Mouse (Mus musculus) C2C12 (cell line): ENCODE results near the gene Camk1g. TPM values are rescaled to one million over a fixed set of nuclear protein-coding genes. Genes with fewer than 3 reads are reported as not detected.

Experiments
- H3K27me3 ChIP-seq: one replicate; pipeline ENCODE4 v1.6.1; 2011; ENCODE audit not compliant: control insufficient read depth, insufficient read depth, insufficient read length
- H3K36me3 ChIP-seq: one replicate; pipeline ENCODE4 v1.6.1; 2011; ENCODE audit not compliant: control insufficient read depth, insufficient read depth
- H3K4me3 ChIP-seq: one replicate; pipeline ENCODE4 v1.5.1; 2011; ENCODE audit warnings: mild to moderate bottlenecking, control low read depth; ENCODE audit not compliant: poor library complexity, insufficient read depth, severe bottlenecking
- H3K79me2 ChIP-seq: one replicate; pipeline ENCODE4 v1.6.1; 2011; ENCODE audit not compliant: control insufficient read depth, insufficient read depth
- H3K79me3 ChIP-seq: one replicate; pipeline ENCODE4 v1.6.1; 2011; ENCODE audit warnings: low read depth, control low read depth
- H3ac ChIP-seq: one replicate; pipeline ENCODE3; 2011; ENCODE audit warnings: low read depth; ENCODE audit not compliant: control insufficient read depth, insufficient read length
- CEBPB ChIP-seq: IDR thresholded peaks from one replicate; pipeline ENCODE4 v1.6.1; 2011; ENCODE audit warnings: low read depth, mild to moderate bottlenecking, control low read depth, moderate library complexity
- CTCF ChIP-seq: IDR thresholded peaks from one replicate; pipeline ENCODE4 v1.5.1; 2011; ENCODE audit not compliant: control insufficient read depth, insufficient read depth, insufficient read length
- FOSL1 ChIP-seq: IDR thresholded peaks from one replicate; pipeline ENCODE4 v1.8.0; 2011; ENCODE audit warnings: mild to moderate bottlenecking, low read length; ENCODE audit not compliant: poor library complexity, insufficient read depth, severe bottlenecking
- MAX ChIP-seq: IDR thresholded peaks from one replicate; pipeline ENCODE4 v1.6.1; 2011; ENCODE audit warnings: mild to moderate bottlenecking, control low read depth
- MYOD1 ChIP-seq: IDR thresholded peaks from one replicate; pipeline ENCODE4 v1.6.1; 2011; ENCODE audit warnings: low read depth; ENCODE audit not compliant: control insufficient read depth, insufficient read length
- MYOG ChIP-seq: IDR thresholded peaks from one replicate; pipeline ENCODE4 v1.6.1; 2011; ENCODE audit not compliant: control insufficient read depth, insufficient read length; ENCODE audit errors: extremely low read depth
- USF1 ChIP-seq: IDR thresholded peaks from one replicate; pipeline ENCODE4 v1.6.1; 2011; ENCODE audit warnings: low read depth, mild to moderate bottlenecking, control low read depth, moderate library complexity
- polyA plus RNA-seq: library from polyadenylated mRNA; unstranded; fragments of >200 nt; fragmentation: generic; extraction: Trizol; gene quantifications from one replicate; pipeline ENCODE4 v1.2.1, GENCODE M21; 2012; ENCODE audit warnings: missing spikeins

Gene Camk1g
- polyA plus RNA-seq, 1 experiment = 1.2 TPM

GRCm38 (mm10) chr1:193343853-193344252 is 26.2 kb downstream of the Camk1g start:
- no peak for TF ChIP-seq MYOD1
- TF ChIP-seq CTCF = no peak
- TF ChIP-seq CEBPB = no peak
- TF ChIP-seq USF1 = no peak
- no peak for TF ChIP-seq MAX
- TF ChIP-seq FOSL1 = no peak
- TF ChIP-seq MYOG = no peak
- no peaks in the 10 kb centered on the region for H3K79me3 ChIP-seq
- no peak overlapping the region for H3ac ChIP-seq
- no peaks in the 10 kb centered on the region for H3K27me3 ChIP-seq
- H3K79me2 ChIP-seq = no peaks in the 10 kb centered on the region
- peaks cover 10% of the 10 kb centered on the region for H3K36me3 ChIP-seq
- H3K4me3 ChIP-seq = no peak overlapping the region

DNA sequence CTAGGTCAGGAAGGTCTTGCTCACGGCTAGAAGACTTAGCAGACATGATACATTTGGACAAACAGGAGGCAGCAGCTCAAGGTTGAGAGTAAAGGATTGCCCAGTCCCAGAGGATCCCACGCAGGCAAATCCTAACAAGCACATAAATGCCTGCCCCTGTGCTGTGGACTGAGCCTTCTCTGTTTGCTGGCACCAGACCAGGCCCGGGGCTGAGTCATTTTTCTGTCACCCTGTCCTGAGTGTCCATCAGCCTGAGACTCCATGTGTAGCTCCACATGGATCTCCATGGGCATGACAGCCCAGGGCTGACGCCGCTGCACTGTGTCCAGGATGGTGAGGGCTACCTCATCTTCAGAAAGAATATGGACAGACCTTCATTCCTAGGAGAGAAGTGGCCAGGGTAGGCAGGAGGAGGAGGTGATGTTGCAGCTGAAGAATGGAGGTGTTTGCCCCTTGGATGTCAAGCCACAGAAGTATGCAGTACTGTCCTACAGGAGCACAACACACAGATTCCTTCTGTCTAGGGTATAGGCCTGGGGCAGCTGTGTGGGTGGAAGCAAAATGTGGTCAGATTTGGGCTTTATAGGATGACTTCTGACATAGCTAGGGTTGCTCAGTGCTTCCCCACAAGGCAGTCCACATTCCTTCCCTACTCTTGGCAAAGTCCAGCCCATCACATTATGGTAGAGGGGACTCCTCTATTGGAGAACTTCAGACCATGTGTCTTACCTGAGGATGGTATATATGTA is 27.7 kb downstream of the Camk1g start:
- Histone ChIP-seq H3K79me2 (no peaks in the 10 kb centered on the region), H3K36me3 (peaks cover 10% of the 10 kb centered on the region), H3K79me3 (no peaks in the 10 kb centered on the region), H3K4me3 (no peak overlapping the region), H3K27me3 (no peaks in the 10 kb centered on the region), H3ac (no peak overlapping the region)
- no peak for TF ChIP-seq MAX
- no peak for TF ChIP-seq MYOG
- no peak for TF ChIP-seq FOSL1
- TF ChIP-seq MYOD1 = no peak
- no peak for TF ChIP-seq USF1
- TF ChIP-seq CTCF = no peak
- no peak for TF ChIP-seq CEBPB

GRCm38 (mm10) chr1:193338363-193338995 is 31.6 kb downstream of the Camk1g start:
- H3K27me3 ChIP-seq = no peaks in the 10 kb centered on the region
- peaks cover 10% of the 10 kb centered on the region for H3K36me3 ChIP-seq
- H3ac ChIP-seq = peak overlapping the region; percentile 1
- no peaks in the 10 kb centered on the region for H3K79me2 ChIP-seq
- no peak for TF ChIP-seq CTCF
- TF ChIP-seq MYOD1 = peak; percentile 94
- TF ChIP-seq USF1 = no peak
- peak; percentile 2 for TF ChIP-seq MAX
- no peak overlapping the region for H3K4me3 ChIP-seq
- H3K79me3 ChIP-seq = no peaks in the 10 kb centered on the region

- Histone ChIP-seq H3K4me3 (no peak overlapping the region), H3K36me3 (peaks cover 5% of the 10 kb centered on the region), H3K27me3 (no peaks in the 10 kb centered on the region), H3ac (peak overlapping the region; percentile 36), H3K79me2 (no peaks in the 10 kb centered on the region), H3K79me3 (no peaks in the 10 kb centered on the region)
- no peak for TF ChIP-seq CEBPB
Measured at GRCm38 (mm10) chr1:193337787-193338310, 32.2 kb downstream of the Camk1g start.

- Histone ChIP-seq H3K79me3 (no peaks in the 10 kb centered on the region), H3ac (no peak overlapping the region), H3K36me3 (peaks cover 5% of the 10 kb centered on the region), H3K79me2 (no peaks in the 10 kb centered on the region), H3K4me3 (no peak overlapping the region), H3K27me3 (no peaks in the 10 kb centered on the region)
- TF ChIP-seq MYOG (no peak), CEBPB (no peak), CTCF (no peak), MAX (no peak), USF1 (no peak), FOSL1 (no peak), MYOD1 (no peak)
Measured at GRCm38 (mm10) chr1:193337018-193337321, 33.1 kb downstream of the Camk1g start.

- no peaks in the 10 kb centered on the region for H3K79me3 ChIP-seq
- H3ac ChIP-seq = no peak overlapping the region
- peaks cover 5% of the 10 kb centered on the region for H3K36me3 ChIP-seq
- TF ChIP-seq CTCF = no peak
- TF ChIP-seq MYOG = no peak
- no peak for TF ChIP-seq MYOD1
- no peak for TF ChIP-seq MAX
- no peak for TF ChIP-seq CEBPB
- no peak for TF ChIP-seq FOSL1
- no peak for TF ChIP-seq USF1
- H3K27me3 ChIP-seq = no peaks in the 10 kb centered on the region
- no peaks in the 10 kb centered on the region for H3K79me2 ChIP-seq
- no peak overlapping the region for H3K4me3 ChIP-seq
Measured at GRCm38 (mm10) chr1:193336122-193337017, 33.7 kb downstream of the Camk1g start.
